Mouse (Mus musculus) left cerebral cortex, adult 18-20 months (tissue): ENCODE measurements around the gene Clcc1. TPM values are rescaled to one million over a fixed set of nuclear protein-coding genes. Genes with fewer than 3 reads are reported as not detected.
"Not testable (repeated sequence)": the region's sequence is repeated elsewhere in the genome, so short reads cannot be mapped to it uniquely, and the experiment has no call there.

Source experiments
- DNase-seq, 2 experiments: peaks; one replicate each; pipeline ENCODE4 v3.0.0; 2021 to 2022; ENCODE audit warnings: low spot score in 2 of 2, mixed read lengths in 1 of 2
- long read RNA-seq, 2 experiments: library from polyadenylated mRNA; stranded (forward); transcript quantifications; one replicate each; pipeline ENCODE4 v2.0.0; 2021
- total RNA-seq, 2 experiments: library from RNA; stranded (reverse); gene quantifications; 2 replicates each; pipeline ENCODE4 v1.2.3; 2021

The Clcc1 gene
- 10 to 100 TPM; 29.2 to 31.2 TPM for total RNA-seq
- long read RNA-seq, experiment 1, transcript Clcc1-202 (12 exons, 2,043 nt) = major isoform, 7 of 34 reads
- long read RNA-seq, experiment 1, partial matches to known transcripts = 5 of 34 reads
- long read RNA-seq, experiment 1, other reads (novel, unspliced or antisense) = 22 of 34 reads
- long read RNA-seq, experiment 2, transcript Clcc1-202 (12 exons, 2,043 nt) = major isoform, 10 of 38 reads
- long read RNA-seq, experiment 2, partial matches to known transcripts = 3 of 38 reads
- long read RNA-seq, experiment 2, other reads (novel, unspliced or antisense) = 25 of 38 reads

DNA sequence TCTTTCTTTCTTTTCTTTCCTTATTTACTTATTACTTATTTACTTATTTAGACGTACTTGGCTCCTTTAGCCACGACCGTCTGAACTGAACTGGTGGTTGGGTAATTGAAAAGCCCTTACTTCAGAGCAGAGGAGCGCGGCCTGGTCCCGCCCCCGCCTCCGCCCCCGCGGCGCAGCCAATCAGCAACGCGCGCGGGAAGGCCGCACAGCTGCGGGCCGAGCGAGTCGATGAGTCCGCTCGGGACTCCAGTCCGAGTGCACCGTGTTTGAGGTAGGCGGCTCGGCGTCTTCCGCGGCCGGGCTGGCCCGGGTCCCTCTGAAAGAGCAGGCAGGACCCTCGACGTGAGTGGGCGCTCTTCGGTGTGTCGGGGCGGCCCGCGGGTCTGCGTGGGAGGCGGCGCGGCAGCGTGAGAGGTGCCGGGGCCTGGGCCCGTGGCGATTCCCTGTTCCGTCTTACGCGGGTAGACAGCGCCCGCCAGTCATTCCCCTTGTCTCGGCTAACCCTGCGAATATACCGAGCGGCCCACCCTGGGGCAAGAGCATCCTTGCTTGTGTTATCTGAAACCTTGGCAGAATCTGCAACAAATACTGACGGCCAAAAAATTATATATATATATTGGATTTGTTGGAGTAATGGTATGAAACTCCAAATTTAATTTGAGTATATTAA lies at the start of gene Clcc1:
Gene Clcc1, plus strand, starts transcription at position 204 of the 670 bp plus-strand sequence.
- peak; percentile 95 to 97 for DNase-seq

DNA sequence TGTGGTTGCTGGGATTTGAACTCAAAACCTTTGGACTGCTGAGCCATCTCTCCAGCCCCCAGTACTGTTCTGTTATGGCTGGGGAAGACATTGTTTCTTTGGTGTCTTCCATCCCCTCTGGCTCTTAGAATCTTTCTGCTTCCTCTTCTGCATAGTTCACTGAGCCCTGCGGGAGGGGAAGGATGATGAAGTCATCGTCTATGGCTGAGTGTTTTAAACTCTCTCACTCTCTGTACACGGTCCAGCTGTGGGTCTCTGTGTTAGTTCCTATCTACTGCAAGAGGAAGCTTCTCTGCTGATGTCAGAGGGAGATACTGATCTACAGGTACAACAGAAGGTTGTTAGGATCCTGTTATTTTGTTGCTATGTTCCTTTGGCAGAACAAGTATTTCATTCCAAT lies 44.8 kb upstream of the Clcc1 start:
- DNase-seq = no peak

DNA sequence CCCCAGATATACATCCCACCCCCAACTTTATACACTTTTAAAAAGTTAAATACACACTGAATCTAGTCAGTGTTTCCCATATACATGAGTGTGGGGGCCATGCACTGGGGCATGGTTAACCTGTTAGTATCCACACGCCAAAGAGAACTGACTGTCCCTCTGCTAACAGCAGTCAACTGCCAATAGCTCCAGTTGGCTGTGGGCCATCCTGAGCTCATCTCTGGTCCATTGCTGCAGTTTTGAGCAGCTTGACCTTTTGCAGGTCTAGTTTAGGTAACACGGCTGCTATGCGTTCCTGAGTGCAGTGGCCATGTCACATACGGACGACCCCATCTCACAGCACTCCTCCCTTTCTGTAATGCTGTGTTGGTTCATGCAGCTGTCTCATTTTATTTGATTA lies 19.0 kb upstream of the Clcc1 start:
- DNase-seq = no peak

DNA sequence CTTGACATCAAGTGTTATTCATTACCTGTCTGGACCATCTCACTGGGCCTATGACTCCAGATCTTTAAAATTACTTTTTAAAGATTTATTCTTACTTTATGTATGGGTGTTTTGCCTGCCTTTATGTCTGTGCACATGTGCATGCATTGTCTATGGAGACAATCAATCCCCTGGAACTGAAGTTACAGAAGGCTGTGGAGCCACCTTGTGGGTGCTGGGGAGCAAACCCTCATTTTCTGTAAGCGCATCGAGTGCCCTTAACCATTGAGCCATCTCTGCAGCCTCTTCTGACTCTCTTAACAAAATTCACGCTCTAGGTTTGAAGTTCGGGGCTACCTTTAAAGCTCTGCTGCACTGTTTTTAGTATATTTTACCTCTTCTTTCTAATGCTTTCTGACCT lies 14.3 kb upstream of the Clcc1 start:
- no peak for DNase-seq

DNA sequence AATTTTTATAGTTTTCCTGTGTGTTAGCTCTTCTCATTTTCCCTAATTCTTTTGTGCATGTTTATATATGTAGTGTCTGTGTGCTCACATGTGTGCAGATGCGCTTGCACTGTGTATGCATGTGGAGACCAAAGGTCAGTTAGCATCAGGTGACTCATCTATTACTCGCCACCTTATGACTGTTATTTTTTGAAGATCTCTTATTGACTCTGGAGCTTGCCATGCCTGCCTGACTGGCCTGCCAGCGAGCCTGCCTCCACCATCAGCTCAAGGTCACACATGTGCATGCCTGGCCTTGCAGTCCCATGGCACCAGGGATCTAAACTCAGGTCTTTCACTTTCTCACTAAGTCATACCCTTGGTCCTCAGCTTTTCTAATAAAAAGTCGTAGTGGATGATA lies 12.7 kb upstream of the Clcc1 start:
- no peak for DNase-seq

DNA sequence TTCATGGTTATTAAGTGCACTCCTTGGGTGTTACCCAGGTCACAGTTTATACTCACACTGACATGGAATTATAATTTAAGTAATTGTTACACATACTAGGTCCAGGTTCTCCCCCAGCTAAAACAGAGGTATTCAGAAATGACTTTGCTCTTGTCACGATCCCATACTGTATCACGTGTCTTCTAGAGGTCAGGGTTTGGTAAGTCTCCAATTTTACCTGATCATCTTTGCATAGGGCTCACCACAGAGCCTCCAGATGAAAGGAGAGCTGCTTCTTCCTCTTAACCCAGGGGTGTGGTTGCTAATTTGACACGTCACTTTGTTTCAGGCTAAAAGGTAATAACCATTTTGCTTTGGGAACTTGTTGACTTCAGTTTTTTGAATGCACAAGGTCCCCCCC lies 8.9 kb upstream of the Clcc1 start:
- DNase-seq = no peak

DNA sequence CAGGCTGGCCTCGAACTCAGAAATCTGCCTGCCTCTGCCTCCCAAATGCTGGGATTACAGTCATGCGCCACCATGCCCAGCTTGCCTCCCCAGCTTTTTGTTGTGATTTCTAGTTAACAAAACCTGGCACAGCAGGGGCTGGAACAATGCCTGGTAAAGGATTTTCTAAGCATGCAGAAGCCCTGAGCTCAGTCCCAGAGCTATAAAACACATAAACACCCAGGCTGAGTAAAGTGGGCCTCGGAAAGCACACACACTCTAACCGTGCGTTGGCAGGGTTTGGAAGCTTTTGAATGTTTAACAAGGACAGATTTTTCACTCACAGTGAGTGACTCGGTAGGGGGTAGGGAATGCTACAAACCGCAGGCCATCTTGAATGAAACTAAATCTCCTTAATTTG lies 7.7 kb upstream of the Clcc1 start:
- DNase-seq = peak; percentile 7 to 14

DNA sequence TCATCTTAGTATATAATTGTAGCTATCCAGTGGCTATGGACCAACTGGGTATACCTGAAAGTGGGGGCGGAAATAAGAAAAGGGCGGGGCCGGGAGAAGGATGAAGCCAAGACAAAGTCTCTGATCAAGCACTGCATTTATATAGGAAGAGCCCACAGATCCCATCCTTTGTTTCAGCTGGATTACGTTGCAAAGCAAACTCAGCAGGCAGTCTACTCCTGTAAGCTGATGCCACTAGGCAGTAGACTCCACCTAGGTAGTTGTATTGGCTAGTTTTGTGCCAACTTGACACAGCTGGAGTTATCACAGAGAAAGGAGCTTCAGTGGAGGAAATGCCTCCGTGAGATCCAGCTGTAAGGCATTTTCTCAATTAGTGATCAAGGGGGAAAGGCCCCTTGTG lies 6.0 kb upstream of the Clcc1 start:
- not testable (repeated sequence) for DNase-seq

DNA sequence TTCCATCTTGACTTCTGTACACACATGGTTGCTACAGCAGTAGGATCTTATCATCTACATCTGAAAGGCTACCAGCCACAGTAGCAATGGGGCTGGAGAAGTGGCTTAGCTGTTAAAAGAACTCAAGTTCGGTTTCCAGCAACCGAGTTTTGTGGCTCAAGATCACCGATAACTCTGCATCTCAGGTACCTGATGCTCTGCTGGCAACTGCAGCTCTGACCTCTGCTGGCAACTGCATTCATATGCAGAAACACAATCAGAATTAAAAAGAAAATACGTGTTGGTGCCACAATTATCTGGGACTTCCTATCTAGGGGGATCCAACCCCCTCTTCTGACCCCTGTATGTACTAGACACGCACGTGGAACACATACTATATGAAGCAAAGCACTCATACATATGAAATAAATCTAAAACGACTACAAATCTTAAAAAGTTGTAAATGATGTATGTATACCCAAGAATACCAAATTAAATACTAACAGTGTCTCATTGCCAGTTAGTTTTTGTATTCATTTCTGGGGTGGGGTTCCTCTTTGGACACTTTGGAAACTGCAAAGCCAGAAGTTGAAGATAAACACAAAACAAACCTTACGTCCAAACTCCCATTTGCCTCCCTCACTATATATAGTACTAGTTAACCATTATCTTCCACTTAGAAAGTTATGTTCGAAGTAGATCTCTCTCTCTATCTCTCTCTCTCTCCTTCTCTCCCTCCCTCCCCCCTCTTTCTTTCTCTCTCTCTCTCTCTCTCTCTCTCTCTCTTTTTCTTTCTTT lies 659 bp upstream of the Clcc1 start:
- no peak for DNase-seq

DNA sequence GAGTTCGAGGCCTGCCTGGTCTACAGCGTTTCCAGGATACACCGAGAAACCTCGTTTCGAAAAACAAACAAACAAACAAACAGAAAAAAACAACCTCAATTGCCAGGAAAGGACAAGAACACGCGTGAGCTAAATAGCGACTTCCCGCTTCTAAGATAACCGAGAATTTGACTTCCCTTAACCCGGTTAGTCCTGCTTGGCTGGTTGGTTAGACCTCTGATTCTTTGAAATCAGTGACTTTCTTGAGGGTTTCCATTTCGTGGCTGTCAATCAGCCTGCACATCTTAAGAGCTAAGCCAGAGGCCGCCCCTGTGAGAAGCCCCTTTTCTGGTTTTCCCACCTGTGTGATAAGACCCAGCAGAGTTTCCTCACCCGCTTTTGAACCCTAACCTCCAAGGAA lies 853 bp downstream of the Clcc1 start:
- DNase-seq = no peak

DNA sequence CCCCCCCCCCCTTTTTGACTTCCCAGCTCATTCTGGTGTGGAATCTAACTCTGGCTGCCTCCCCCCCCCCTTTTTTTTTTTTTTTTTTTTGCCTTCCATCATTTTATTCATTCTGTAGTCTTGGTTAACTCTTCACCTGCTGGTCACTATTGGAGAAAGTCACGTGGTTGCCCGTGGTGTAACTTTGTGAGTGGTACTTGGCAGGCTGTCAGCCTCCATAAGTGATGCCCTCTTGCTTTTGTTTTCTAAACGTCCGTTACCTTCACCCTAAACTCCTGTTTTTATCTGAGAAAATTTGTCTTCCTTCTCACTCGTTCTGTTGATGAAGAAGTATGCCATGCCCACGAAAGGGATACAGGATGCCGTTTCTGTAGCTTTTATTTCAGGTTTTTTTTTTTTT lies 1.8 kb downstream of the Clcc1 start:
- no peak for DNase-seq

DNA sequence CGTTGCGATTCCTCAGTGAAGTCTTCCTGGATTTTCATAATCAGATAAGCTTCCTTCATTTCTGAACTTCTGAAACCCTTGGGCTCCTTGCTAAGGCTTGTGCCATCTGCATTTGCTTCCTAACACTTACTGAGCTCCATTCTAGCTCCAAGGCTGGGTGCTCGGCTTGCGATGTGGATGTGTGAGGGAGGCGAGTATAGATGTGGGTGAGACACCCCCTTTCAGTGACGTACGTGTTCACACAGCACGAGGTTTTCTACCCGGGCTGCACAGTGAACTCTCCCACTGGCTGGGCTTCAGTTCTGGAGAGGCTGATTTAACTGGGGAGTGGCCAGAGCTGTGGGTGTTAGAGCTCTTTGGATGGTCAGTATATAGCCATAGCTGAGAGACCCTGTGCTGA lies 4.9 kb downstream of the Clcc1 start:
- peak in 1 of 2 experiments; percentile 10 for DNase-seq

DNA sequence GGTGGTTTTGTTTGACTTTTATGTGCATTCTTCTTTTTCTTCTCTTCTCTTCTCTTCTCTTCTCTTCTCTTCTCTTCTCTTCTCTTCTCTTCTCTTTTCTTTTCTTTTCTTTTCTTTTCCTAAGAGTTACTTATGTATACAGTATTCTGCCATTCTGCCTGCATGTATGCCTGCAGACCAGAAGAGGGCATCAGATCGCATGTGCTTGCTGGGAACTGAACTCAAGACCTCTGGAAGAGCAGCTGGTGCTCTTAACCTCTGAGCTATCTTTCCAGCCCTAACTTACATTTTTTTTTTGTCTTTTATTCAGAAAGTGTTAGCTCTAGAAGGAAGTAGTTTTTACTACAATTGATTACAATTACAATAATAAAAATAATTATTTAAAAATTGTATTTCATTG lies 7.2 kb downstream of the Clcc1 start:
- DNase-seq = no peak

DNA sequence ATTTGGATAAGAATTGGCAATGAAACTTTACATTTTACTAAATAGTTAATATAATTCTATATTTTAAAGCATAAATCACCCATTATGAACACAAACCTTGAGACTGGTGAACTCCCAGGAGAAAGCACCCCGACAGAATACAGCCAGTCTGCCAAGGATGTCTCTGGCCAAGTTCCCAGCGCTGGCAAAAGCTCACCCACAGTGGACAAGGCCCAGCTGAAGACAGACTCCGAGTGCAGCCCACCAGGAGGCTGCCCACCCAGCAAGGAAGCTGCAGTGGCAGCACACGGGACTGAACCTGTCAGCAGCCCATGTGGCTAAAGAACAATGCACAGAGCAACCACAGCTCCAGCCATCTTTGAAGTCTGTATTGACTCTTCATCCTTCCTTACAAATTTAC lies 22.9 kb downstream of the Clcc1 start:
- DNase-seq = no peak

DNA sequence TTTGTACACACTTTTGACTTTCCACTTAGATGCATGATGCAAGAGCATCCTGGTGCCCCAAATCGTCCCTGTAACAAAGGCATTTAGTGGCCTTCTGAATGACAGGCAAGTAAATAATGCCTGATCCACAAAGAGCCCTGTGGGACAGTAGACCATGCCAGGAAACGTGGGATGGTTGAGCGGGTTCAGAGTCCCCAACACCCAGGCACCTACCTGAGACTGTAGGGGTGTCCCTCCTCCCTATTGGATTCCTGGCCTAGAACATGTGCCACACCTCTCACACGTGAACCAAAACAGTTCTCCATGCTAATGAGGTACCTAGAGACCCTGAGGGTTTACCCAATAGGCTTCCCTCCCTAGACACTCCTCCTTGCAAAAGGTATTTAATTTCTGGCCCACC lies 27.3 kb downstream of the Clcc1 start:
- DNase-seq = no peak

DNA sequence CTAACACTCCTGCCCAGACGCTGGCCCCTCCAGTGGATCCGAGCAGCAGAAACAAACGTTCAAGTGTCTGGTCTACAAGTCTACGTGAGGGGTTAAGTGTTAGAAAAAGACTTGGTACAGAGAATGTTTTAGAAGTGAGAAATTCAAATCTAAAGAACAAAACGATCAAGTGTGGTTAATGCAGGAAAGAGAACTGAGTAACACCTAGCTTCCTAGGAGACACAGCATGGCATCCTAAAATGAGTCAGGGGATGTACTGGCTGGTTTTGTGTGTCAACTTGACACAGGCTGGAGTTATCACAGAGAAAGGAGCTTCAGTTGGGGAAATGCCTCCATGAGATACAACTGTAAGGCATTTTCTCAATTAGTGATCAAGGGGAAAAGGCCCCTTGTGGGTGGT lies 29.9 kb downstream of the Clcc1 start:
- not testable (repeated sequence) for DNase-seq

DNA sequence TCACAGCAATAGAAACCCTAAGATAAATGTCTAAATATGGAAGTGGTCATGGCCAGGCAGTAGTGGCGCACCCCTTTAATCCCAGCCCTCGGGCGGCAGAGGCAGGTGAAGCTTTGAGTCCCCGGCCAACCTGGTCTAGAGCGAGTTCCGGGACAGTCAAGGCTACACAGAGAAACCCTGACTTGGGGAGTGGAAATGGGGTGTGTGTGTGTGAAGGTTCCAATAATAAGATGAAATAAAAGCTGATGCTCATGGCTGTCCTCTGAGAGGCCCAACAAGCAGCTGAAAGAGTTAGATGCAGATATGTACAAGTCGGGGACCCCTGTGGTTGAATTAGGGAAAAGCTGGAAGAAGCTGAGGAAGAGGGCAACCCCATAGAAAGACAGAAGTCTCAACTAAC lies 32.0 kb downstream of the Clcc1 start:
- DNase-seq = no peak

DNA sequence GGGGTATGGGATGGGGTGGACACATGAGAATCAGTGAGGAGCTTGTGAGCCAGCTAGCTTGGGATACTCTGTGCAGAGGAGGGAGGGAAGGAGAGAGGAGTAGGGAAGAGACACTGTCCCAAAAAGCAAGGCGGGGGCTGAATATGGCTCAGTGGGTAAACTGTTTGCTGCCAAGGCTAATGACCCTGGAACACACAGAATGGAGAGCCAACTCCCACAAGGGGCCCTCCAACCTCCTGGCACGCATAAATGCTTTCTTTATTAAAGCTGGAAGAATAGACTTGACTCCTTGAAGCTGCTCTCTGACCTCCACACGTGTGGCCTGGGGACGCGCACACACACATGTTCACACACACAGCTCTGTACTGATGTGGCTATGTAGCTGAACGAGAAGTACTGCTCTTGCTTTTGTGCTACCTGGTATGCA lies 35.3 kb downstream of the Clcc1 start:
- DNase-seq = no peak

DNA sequence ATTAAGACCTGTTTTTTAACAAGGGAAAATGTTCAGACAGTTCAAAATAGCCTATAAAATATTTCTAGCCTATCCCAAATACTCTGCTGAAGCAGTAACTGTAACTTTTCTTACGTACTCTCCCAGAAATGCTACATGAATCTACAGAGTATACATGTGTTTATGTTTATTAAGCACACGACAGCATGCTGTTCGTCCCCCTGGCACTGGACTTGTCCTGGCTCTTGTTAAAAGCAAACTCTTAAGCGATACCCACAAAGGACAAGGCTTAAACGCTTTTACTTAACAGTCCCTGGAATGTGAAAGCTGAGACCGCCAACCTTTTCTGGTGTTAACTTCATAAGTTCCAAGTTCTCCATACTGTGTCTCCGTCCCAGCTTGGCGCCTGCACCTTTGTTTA lies 35.7 kb downstream of the Clcc1 start:
- no peak for DNase-seq

DNA sequence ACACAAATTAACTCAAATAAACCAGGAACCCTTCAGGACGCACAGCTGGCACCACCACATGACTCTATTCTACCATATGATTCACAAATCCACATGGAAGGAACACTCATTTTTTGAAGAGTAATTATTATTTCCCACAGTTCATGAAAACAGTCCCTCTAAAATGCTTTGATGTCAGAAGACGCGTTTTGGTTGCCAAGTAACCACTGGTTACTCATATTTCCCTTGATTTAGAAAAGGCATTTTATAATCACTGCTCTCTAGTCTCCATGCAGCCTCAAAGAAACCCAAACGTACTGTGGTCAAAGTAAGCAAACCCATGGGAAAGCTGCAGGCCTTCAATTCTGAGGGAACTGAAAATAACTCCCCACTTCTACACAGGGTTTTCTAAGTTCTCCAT lies 36.3 kb downstream of the Clcc1 start:
- no peak for DNase-seq

DNA sequence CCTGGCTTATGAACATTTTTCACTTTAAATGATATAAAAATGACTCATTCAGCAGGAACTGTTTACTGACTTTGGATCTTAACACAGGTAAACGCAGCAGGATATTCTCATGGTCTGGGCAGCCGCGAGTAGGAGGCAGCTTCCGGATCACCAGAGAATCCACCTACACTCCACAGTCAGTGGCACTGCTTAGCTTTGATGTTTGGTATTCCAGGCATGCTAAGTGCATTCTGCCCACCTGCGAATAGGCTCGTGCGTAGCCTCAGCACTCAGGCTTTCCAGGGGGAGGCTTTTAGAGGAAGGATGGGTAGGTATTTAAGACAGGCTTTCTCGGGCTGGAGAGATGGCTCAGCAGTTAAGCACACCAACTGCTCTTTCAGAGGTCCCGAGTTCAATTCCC lies 40.6 kb downstream of the Clcc1 start:
- peak; percentile 20 to 29 for DNase-seq

DNA sequence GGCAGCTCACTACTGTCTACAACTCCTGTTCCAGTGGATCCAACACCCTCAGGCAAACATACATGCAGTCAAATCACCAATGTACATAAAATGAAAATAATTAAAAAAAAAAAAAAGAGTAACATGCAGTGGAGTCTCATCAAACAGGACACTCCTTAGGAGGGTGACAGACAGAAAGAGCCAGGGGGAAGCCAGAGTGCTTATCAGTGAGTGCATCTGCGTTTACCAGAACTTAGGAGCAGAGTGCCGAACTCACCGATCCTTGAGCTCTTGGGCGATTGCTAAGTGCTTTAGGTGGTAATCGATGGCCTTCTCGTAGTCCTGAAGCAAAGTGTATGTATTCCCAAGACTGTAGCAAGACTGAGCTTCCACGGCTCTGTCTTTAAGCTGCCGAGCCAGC lies 44.9 kb downstream of the Clcc1 start:
- no peak for DNase-seq
